Mouse (Mus musculus) erythroblast, adult 5-6 weeks (primary cell): Measurements from ENCODE around the gene Zfp362. TPM values are rescaled to one million over a fixed set of nuclear protein-coding genes. Genes with fewer than 3 reads are reported as not detected.

Source experiments
- ATAC-seq: replicated peaks from 2 replicates; pipeline ENCODE4 v1.8.0; 2016; ENCODE audit warnings: moderate number of reproducible peaks, mild to moderate bottlenecking, moderate TSS enrichment, inconsistent platforms; ENCODE audit not compliant: poor library complexity, low FRiP score, severe bottlenecking
- total RNA-seq, 2 experiments: library from RNA; stranded (forward) in 1 of 2; stranded (reverse) in 1 of 2; fragments of 150-400 nt in 1 of 2; fragments of 200-764, 138-1000 nt in 1 of 2; gene quantifications; 2 replicates each; pipeline versions ENCODE4 v1.2.3 to v1.2.4; 2015 to 2017; ENCODE audit warnings: low replicate concordance in 2 of 2

Gene Zfp362
- total RNA-seq, 2 experiments from 2014 or later, result 0.09 to 2.1 TPM

- ATAC-seq, result no peak
Observed at GRCm38 (mm10) chr4:128769569-128770355, 36.1 kb downstream of the Zfp362 start.

- ATAC-seq, result no peak
Observed at GRCm38 (mm10) chr4:128768120-128768519, 37.7 kb downstream of the Zfp362 start.

- ATAC-seq, result no peak
Observed at GRCm38 (mm10) chr4:128766929-128767328, 38.9 kb downstream of the Zfp362 start.

- ATAC-seq, result no peak
Observed at GRCm38 (mm10) chr4:128760029-128760428, 45.8 kb downstream of the Zfp362 start.

GRCm38 (mm10) chr4:128759214-128759613 is 46.6 kb downstream of the Zfp362 start:
- ATAC-seq, result no peak

- no peak for ATAC-seq
Observed at GRCm38 (mm10) chr4:128755900-128756299, 49.9 kb downstream of the Zfp362 start.

GRCm38 (mm10) chr4:128755064-128755463 is 50.8 kb downstream of the Zfp362 start, which contains the start of gene A3galt2:
TSS of gene A3galt2 (plus strand) at chr4:128755364.
- no peak for ATAC-seq

- no peak for ATAC-seq
Observed at GRCm38 (mm10) chr4:128753571-128753970, 52.3 kb downstream of the Zfp362 start.

- ATAC-seq, result no peak
Observed at GRCm38 (mm10) chr4:128752031-128752757, 53.7 kb downstream of the Zfp362 start.

GRCm38 (mm10) chr4:128751006-128751405 is 54.8 kb downstream of the Zfp362 start:
- no peak for ATAC-seq

GRCm38 (mm10) chr4:128748309-128748708 is 57.5 kb downstream of the Zfp362 start:
- no peak for ATAC-seq

- ATAC-seq, result peak; percentile 72
Observed at GRCm38 (mm10) chr4:128747614-128748270, 58.1 kb downstream of the Zfp362 start.

- no peak for ATAC-seq
Observed at GRCm38 (mm10) chr4:128745160-128745559, 60.7 kb downstream of the Zfp362 start.

- no peak for ATAC-seq
Observed at GRCm38 (mm10) chr4:128743031-128743626, 62.7 kb downstream of the Zfp362 start.

- no peak for ATAC-seq
Observed at GRCm38 (mm10) chr4:128742379-128742970, 63.4 kb downstream of the Zfp362 start.

- no peak for ATAC-seq
Observed at GRCm38 (mm10) chr4:128741906-128742305, 63.9 kb downstream of the Zfp362 start.

GRCm38 (mm10) chr4:128740878-128741277 is 65.0 kb downstream of the Zfp362 start:
- ATAC-seq, result no peak

- ATAC-seq, result no peak
Observed at GRCm38 (mm10) chr4:128737825-128738610, 67.8 kb downstream of the Zfp362 start.

- ATAC-seq, result no peak
Observed at GRCm38 (mm10) chr4:128737137-128737589, 68.7 kb downstream of the Zfp362 start.
